Comparison of ENCODE assay signal across 8 mouse cellular contexts in the genomic region with DNA sequence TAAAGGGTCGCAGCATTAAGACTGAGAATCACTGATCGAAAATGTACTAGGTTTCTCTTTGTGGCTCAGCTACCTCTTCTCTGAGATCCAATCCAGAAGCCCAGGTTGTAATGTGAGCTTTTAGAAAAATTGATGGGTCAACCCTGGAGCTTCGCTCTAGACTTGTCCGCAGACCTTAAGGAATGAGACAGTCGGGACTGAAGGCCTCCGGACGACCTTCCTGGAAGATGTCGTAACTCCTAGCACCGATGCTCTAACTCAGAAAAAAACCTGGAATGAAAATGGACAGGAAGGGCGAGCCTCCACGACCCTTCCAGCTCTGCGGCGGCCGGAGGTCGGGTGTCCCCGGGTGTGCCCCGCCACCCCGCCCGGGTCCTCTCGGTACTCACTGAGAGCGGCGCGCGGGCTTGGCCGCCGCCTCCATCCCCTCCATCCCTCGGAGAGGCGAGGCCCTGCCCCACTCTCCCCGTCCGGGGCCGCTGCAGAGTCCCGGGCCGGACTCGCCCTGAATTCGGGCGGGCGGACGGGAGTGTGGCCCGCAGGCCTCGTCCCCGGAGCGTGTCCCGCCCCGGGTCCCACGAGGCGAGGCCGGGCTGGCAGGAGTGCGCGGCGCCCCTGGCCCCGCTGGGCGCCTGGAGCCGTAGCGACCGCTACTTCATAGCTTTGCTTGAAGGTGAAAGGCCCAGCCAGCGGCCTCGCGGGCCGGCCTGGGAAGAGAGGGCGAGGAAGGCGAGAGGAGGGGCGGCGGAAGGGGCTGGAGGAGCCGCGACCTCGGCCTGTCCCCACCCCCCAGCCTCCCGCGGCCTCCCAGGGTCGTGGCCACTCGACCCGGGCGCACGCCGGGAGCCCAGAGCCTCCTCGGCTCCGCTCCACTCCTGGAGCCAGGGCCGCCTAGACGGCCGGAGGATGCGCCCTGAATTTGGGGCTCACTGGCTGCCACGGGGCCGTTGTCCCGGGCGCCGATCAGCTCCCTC. TPM values are rescaled to one million over a fixed set of nuclear protein-coding genes. Genes with fewer than 3 reads are reported as not detected.
DNase-seq lines count a peak whose midpoint lies in the region; ATAC-seq lines count a peak whose summit lies in the region.

A gene (minus strand): TSS at position 648 of the 974 bp plus-strand sequence.

- peak within 1 kb of the TSS; percentile 70 for H3K27ac ChIP-seq in intestine, embryonic 14.5 days (ENCODE audit: low read depth)
- H3K27ac ChIP-seq in liver, embryonic 16.5 days (ENCODE audit: low read length): no peak within 1 kb of the TSS
- no peak within 1 kb of the TSS for H3K27ac ChIP-seq in neural tube, embryonic 12.5 days

- peaks cover 6% of the 10 kb centered on the region; the same call in 1 of the 2 replicates for H3K36me3 ChIP-seq in intestine, embryonic 14.5 days (ENCODE audit: control insufficient read depth, insufficient read depth, low read length)
- H3K36me3 ChIP-seq in liver, embryonic 16.5 days (ENCODE audit: control insufficient read depth, insufficient read depth): no peaks in the 10 kb centered on the region
- no peaks in the 10 kb centered on the region for H3K36me3 ChIP-seq in neural tube, embryonic 12.5 days

- H3K27me3 ChIP-seq in intestine, embryonic 14.5 days (replicated peaks; ENCODE audit: control insufficient read depth, insufficient read depth, low read length): no peaks in the 10 kb centered on the region; the same call in 1 of the 2 replicates
- peaks cover 48% of the 10 kb centered on the region for H3K27me3 ChIP-seq in liver, embryonic 16.5 days (ENCODE audit: control insufficient read depth, insufficient read depth, low read depth, low read length)
- H3K27me3 ChIP-seq in neural tube, embryonic 12.5 days (replicated peaks): peaks cover 5% of the 10 kb centered on the region; the same call in 1 of the 2 replicates

- H3K9ac ChIP-seq in intestine, embryonic 14.5 days (ENCODE audit: low read length): peak within 1 kb of the TSS; percentile 91
- H3K9ac ChIP-seq in liver, embryonic 16.5 days (ENCODE audit: low read depth, low read length): peak within 1 kb of the TSS; percentile 16; the same call in 1 of the 2 replicates
- peak within 1 kb of the TSS; percentile 77 for H3K9ac ChIP-seq in neural tube, embryonic 12.5 days

- peaks cover 4% of the 10 kb centered on the region; the same call in 1 of the 2 replicates for H3K4me1 ChIP-seq in intestine, embryonic 14.5 days (replicated peaks; ENCODE audit: control insufficient read depth, insufficient read depth, low read length)
- H3K4me1 ChIP-seq in liver, embryonic 16.5 days (ENCODE audit: control insufficient read depth, low read depth, low read length): peaks cover 2% of the 10 kb centered on the region; the same call in 1 of the 2 replicates
- H3K4me1 ChIP-seq in neural tube, embryonic 12.5 days: peaks cover 16% of the 10 kb centered on the region

- 0 out of 2 replicates have a peak, but pooled peaks have one; percentile 26 for ATAC-seq in frontal cortex, adult (ENCODE audit: low TSS enrichment)
- peak; percentile 78 for ATAC-seq in intestine, embryonic 14.5 days (replicated peaks; ENCODE audit: low FRiP score, low TSS enrichment, low read depth)
- peak; percentile 43; the same call in 1 of the 2 replicates for ATAC-seq in liver, embryonic 16.5 days (ENCODE audit: low read depth)
- peak; percentile 85 for ATAC-seq in neural tube, embryonic 12.5 days (ENCODE audit: low FRiP score, low read depth)
- no peak for ATAC-seq in monocyte, adult 5-6 weeks (replicated peaks; ENCODE audit: insufficient number of reproducible peaks, low FRiP score, low TSS enrichment, poor library complexity, severe bottlenecking)

- peak within 1 kb of the TSS; percentile 82 for H3K4me2 ChIP-seq in intestine, embryonic 14.5 days (ENCODE audit: low read length)
- H3K4me2 ChIP-seq in liver, embryonic 16.5 days (ENCODE audit: low read depth, low read length): peak within 1 kb of the TSS; percentile 64
- peak within 1 kb of the TSS; percentile 92 for H3K4me2 ChIP-seq in neural tube, embryonic 12.5 days (replicated peaks)

- DNase-seq in frontal cortex, postnatal 10 days (ENCODE audit: low spot score in 2 of 2): no peak
- DNase-seq in embryo, embryonic 10 days (ENCODE audit: low spot score): peak; percentile 68
- DNase-seq in gastrocnemius, postnatal 4 days (ENCODE audit: low spot score in 2 of 2): peak; percentile 57 to 77
- DNase-seq in intestine, embryonic 14.5 days (ENCODE audit: low spot score): peak; percentile 80

- WGBS in intestine, embryonic 14.5 days: 2% methylated on average over 76 of the region's 85 CpGs
- WGBS in liver, embryonic 16.5 days (ENCODE audit: insufficient replicate concordance): 3% methylated on average over 85 of the region's 85 CpGs
- WGBS in neural tube, embryonic 12.5 days: 2% methylated on average over 84 of the region's 85 CpGs

- peak within 1 kb of the TSS; percentile 56 for H3K4me3 ChIP-seq in intestine, embryonic 14.5 days (ENCODE audit: low read depth, low read length)
- H3K4me3 ChIP-seq in liver, embryonic 16.5 days (ENCODE audit: low read depth, low read length): peak within 1 kb of the TSS; percentile 48
- H3K4me3 ChIP-seq in neural tube, embryonic 12.5 days: peak within 1 kb of the TSS; percentile 48

- H3K9me3 ChIP-seq in intestine, embryonic 14.5 days (ENCODE audit: control insufficient read depth, low read length): no peaks in the 10 kb centered on the region
- no peaks in the 10 kb centered on the region for H3K9me3 ChIP-seq in liver, embryonic 16.5 days (replicated peaks; ENCODE audit: control insufficient read depth, low read length)
- H3K9me3 ChIP-seq in neural tube, embryonic 12.5 days: no peaks in the 10 kb centered on the region

RNA-seq across cellular contexts. Expression of the gene that starts here (rescaled TPM):
- 10 to 100 TPM; 18.4 to 23.4 TPM for total RNA-seq in gastrocnemius, postnatal 4 days (2021)
- 2.5 and 3.0 TPM in 2 replicates for polyA plus RNA-seq in intestine, embryonic 14.5 days (2014; fragmentation: Nextera tagmentation; extraction: Ambion mirVana)
- 0.12 and 0.33 TPM in 2 replicates for polyA plus RNA-seq in liver, embryonic 16.5 days (2015; fragmentation: Nextera tagmentation; extraction: Ambion mirVana)
- 6.7 and 8.1 TPM in 2 replicates for polyA plus RNA-seq in neural tube, embryonic 12.5 days (2016; fragmentation: Nextera tagmentation; extraction: Ambion mirVana)
- total RNA-seq in monocyte, adult 5-6 weeks (2017): 0.48 TPM in 1 of 3 replicates, not detected in the others

Comparison
In these comparisons a context has a peak if more than half of its experiments do, and no peak if none do; other contexts are left out.
1. RNA of the gene that starts here (total RNA-seq): 18.4 to 23.4 TPM in gastrocnemius, postnatal 4 days; 0.48 TPM in monocyte, adult 5-6 weeks; every median in the first group is over 10 times any median in the second.
2. Peak in ATAC-seq, H3K4me3 ChIP-seq, H3K9ac ChIP-seq and H3K4me2 ChIP-seq in liver, embryonic 16.5 days; RNA of the gene not detected or under 1 TPM.
3. DNase-seq: peak in embryo, embryonic 10 days (single experiment), gastrocnemius, postnatal 4 days (2 of 2) and intestine, embryonic 14.5 days (single experiment); none in frontal cortex, postnatal 10 days (0 of 2).
4. H3K9ac ChIP-seq: peak in every context shown above with its lines; median percentile 91 in intestine, embryonic 14.5 days; 77 in neural tube, embryonic 12.5 days; 16 in liver, embryonic 16.5 days.
5. Peak in every context shown above with its lines, with median percentiles within 50 percentile points of each other: H3K4me2 ChIP-seq and H3K4me3 ChIP-seq.